Mouse (Mus musculus): ENCODE measurements around the gene Ifnl3.

DNA sequence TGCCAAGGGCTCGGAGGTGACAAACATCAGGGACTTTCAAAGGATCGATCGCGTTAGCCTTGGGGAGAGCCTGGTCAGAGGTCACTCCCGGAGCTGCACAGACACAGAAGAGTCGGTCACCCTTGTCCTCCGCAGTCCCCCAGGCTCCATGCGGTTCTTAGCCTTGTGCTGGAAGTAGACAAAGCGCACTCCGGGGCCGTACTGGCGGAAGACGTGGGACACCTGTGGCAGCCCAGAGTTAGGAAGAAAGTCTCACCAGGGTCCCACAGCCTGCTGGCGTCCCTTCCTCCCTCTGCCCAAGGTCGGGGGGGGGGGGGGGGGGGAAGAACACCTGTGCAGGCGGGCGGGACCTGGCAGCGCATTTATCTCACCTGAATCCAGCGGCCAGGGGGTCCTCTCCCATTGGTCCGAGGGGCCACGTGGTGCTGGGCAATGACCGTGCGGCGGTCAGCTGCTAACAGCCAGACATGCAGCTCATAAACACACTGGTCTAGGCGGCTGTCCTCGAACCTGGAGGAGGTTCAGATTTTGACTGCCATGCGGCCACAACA, 21.5 kb downstream of the Ifnl3 start:
- TF ChIP-seq POLR2A (IDR thresholded peaks at IDR 0.05; ENCODE audit: extremely low read depth, insufficient read depth, low read length) (no peak), CTCF (IDR thresholded peaks at IDR 0.05; ENCODE audit: extremely low read depth, insufficient read depth, low read length) (no peak)

Measured in cortical plate, adult 2 months (tissue).